Mouse (Mus musculus): ENCODE data around the gene Fam243. TPM values are rescaled to one million over a fixed set of nuclear protein-coding genes. Genes with fewer than 3 reads are reported as not detected.

Fam243 gene
- 0.10 TPM in 1 of 2 replicates, not detected in the other for polyA plus RNA-seq (2015; fragmentation: Nextera tagmentation; extraction: Ambion mirVana)

DNA sequence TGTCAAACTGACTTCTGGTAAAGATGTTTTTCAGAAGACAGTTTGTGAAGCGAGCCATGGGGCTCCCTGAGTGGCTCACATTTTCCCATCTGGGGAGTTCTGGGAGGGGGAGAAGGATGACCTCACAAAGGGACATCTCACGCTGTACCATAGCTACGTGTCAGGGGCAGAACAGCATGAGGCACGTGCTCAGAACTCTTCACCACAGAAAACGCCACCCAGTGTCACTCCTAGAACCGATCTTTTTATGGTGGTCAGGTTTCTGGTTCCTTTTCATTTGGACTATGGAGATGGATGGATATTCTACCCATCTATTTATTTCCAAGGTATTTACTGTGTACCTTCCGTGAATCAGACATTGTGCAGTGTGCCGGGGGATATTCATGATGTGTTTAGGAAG, at the start of gene Fam243:
Gene Fam243, minus strand, starts transcription at position 101 of the 400 bp plus-strand sequence.
- Histone ChIP-seq H3K9me3 (replicated peaks) (no peaks in the 10 kb centered on the region), H3K4me2 (no peak within 1 kb of the TSS), H3K27me3 (no peaks in the 10 kb centered on the region), H3K27ac (no peak within 1 kb of the TSS), H3K9ac (no peak within 1 kb of the TSS), H3K4me1 (peaks cover 11% of the 10 kb centered on the region), H3K36me3 (ENCODE audit: poor library complexity, severe bottlenecking) (no peaks in the 10 kb centered on the region), H3K4me3 (no peak within 1 kb of the TSS)
- WGBS, result 85% methylated on average over 8 of the region's 8 CpGs
- no peak for ATAC-seq

DNA sequence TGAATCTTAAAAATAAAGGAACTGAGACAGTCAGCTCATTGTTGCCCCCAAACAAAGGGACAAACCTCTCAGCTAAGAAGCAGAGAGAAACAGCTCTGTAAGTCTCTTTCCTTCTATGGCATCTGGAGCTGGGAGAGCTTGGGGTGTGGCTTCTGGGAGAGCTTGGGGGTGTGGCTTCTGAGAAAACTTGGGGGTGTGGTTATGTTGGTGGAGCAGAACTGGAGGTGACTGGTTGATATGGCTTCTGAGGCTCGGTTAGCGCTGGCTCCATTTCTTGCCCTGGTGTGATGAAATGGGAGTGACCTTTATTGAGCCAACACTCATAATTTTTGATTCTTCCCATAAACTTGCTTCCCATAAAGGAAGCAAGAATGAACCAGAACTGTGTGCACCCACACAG, 48.0 kb upstream of the Fam243 start:
- H3K9ac ChIP-seq, result no peak overlapping the region
- H3K9me3 ChIP-seq (replicated peaks), result no peaks in the 10 kb centered on the region
- H3K27ac ChIP-seq, result no peak overlapping the region
- no peak overlapping the region for H3K4me3 ChIP-seq
- H3K27me3 ChIP-seq, result no peaks in the 10 kb centered on the region
- no peak for ATAC-seq
- no peak overlapping the region for H3K4me2 ChIP-seq
- WGBS, result 53% methylated on average over 2 of the region's 2 CpGs
- peaks cover 14% of the 10 kb centered on the region for H3K4me1 ChIP-seq
- no peaks in the 10 kb centered on the region for H3K36me3 ChIP-seq (ENCODE audit: poor library complexity, severe bottlenecking)

DNA sequence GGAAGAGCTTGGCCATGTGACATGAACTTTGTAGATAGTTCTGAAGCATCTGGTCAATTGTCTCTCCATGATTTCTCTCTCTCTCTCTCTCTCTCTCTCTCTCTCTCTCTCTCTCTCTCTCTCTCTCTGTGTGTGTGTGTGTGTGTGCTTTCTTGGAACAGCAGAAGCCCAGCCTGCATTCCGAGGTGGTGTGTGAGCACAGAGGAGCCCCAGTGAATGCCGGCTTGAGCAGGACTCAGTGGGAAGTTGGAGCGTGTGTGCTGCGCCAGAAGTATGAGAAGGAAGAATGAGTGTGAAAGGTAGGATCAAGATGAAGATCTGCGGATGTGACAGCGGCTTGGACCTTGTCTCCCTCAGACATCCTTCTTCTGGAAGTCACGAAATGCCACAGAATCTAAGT, 44.2 kb upstream of the Fam243 start:
- 60% methylated on average over 7 of the region's 7 CpGs for WGBS
- Histone ChIP-seq H3K4me3 (no peak overlapping the region), H3K27me3 (no peaks in the 10 kb centered on the region), H3K27ac (no peak overlapping the region), H3K9me3 (replicated peaks) (no peaks in the 10 kb centered on the region), H3K36me3 (ENCODE audit: poor library complexity, severe bottlenecking) (no peaks in the 10 kb centered on the region), H3K4me2 (no peak overlapping the region), H3K4me1 (peaks cover 5% of the 10 kb centered on the region), H3K9ac (no peak overlapping the region)
- ATAC-seq, result no peak

DNA sequence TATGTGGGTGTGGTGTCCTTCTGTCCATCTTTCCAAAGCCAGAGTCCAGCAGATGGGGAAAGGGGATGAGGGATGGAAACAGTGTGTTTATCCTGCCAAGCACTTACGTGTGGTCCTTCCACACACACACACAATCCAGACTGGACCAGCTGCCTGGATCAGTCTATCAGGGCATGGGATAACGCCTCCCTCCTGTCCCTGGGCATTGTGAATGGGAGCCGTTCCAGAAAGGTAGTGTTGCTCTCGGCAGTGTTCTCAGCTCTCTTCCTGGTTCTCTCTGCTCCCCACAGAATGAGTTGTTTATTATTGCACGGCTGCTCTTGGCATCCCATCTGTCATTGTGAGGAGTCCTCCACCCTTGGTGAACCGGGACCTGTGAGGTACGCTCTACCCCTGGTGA, 39.5 kb upstream of the Fam243 start:
- no peak for ATAC-seq
- no peak overlapping the region for H3K4me2 ChIP-seq
- 79% methylated on average over 7 of the region's 7 CpGs for WGBS

DNA sequence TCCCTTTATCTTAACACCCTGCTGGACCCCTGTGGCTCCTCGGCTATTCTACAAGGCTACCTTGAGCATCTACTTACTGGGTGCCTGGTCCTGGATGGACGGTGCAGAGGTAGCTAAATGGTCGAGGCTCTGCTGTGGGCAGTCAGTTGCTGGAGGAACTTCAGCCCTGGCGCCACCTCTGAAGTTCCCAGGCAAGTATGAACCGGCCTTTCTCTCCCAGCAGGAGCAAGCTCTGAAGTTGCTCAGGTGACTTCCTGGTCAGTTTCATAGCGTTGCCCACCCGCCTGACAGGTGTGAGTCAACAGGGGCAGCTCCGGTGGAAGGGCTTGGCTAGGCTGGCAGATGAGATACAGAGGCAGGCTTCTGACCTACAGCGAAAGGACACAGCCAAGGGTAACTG, 38.0 kb upstream of the Fam243 start, which contains the start of gene Kcne1:
Gene Kcne1, minus strand, starts transcription at position 240 of the 400 bp plus-strand sequence.
- no peak for ATAC-seq
- Histone ChIP-seq H3K9ac (no peak within 1 kb of the TSS), H3K27ac (no peak within 1 kb of the TSS), H3K9me3 (replicated peaks) (no peaks in the 10 kb centered on the region), H3K4me1 (peaks cover 25% of the 10 kb centered on the region), H3K36me3 (ENCODE audit: poor library complexity, severe bottlenecking) (no peaks in the 10 kb centered on the region), H3K4me3 (no peak within 1 kb of the TSS), H3K4me2 (no peak within 1 kb of the TSS), H3K27me3 (no peaks in the 10 kb centered on the region)
- WGBS, result 60% methylated on average over 9 of the region's 9 CpGs

More for the DNA sequence above, 39.5 kb upstream of the Fam243 start:
- Histone ChIP-seq H3K27ac (no peak overlapping the region), H3K27me3 (no peaks in the 10 kb centered on the region), H3K9ac (no peak overlapping the region), H3K36me3 (ENCODE audit: poor library complexity, severe bottlenecking) (no peaks in the 10 kb centered on the region), H3K9me3 (replicated peaks) (no peaks in the 10 kb centered on the region), H3K4me1 (peaks cover 25% of the 10 kb centered on the region), H3K4me3 (no peak overlapping the region)

DNA sequence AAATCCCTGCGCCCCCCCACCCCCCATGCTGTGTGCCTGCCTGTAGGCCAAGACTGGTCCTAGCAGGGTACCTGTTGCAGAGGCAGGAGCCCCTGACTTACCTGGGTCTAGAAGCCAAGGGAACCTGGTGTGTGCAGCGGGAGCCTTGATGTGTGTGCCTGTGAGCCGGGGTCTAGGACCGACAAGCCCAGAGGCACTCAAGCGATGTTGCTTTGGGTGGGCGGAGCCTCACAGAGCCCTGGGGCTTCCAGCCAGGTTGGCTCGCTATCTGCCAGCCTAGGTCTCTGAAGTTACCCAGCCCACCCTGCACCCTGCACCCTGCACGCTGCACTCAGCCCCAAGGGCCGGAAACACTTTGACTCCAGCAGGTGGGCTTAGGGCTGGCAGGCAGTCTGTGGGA, 37.5 kb upstream of the Fam243 start:
- Histone ChIP-seq H3K9me3 (replicated peaks) (no peaks in the 10 kb centered on the region), H3K36me3 (ENCODE audit: poor library complexity, severe bottlenecking) (no peaks in the 10 kb centered on the region), H3K4me3 (no peak overlapping the region), H3K4me2 (no peak overlapping the region), H3K27me3 (no peaks in the 10 kb centered on the region), H3K27ac (no peak overlapping the region), H3K9ac (no peak overlapping the region), H3K4me1 (peaks cover 25% of the 10 kb centered on the region)
- 0 out of 2 replicates have a peak, but pooled peaks have one; percentile 33 for ATAC-seq
- WGBS, result 21% methylated on average over 9 of the region's 9 CpGs

DNA sequence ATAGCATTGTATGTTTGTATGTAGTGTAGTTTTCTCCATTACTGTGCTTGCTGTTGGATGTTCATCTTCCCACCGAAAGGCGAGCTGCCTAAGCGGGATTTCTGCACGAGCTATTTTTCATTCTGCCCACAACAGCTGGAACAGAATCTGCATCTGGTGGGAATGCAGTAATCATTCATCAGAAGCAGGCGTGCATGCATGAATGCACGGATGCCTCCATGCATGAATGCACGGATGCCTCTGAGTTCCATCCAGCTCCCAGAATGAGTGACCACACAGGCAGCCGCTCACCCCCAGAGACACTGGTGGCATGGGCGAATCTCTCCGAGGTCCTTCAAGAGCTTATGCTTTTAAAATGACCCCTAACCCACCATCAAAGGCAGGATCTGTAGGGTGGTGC, 36.3 kb upstream of the Fam243 start:
- H3K4me1 ChIP-seq, result peaks cover 25% of the 10 kb centered on the region
- ATAC-seq, result no peak

DNA sequence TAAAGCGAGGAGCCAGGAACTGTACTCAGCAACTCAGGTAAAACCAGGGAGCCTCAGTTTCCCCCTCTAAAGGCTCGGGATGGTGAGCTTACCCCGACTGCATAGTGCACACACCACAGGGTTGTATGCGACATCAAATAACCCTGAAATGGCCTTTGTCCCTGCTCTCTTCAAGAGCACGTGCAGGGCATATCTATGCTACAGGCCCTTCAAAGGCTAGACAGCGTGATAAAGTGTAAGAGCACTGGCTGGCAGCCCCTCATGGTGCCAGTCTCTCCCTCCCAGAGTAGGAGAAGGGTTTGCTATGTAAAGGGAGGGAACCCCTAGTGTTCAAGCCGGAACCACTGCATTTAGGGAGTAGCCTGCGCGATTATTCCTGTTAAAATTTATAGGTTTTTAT, 35.8 kb upstream of the Fam243 start:
- ATAC-seq, result no peak
- 69% methylated on average over 9 of the region's 9 CpGs for WGBS
- Histone ChIP-seq H3K27ac (no peak overlapping the region), H3K4me2 (no peak overlapping the region), H3K27me3 (no peaks in the 10 kb centered on the region), H3K4me1 (peaks cover 25% of the 10 kb centered on the region), H3K9me3 (replicated peaks) (no peaks in the 10 kb centered on the region), H3K9ac (no peak overlapping the region), H3K36me3 (ENCODE audit: poor library complexity, severe bottlenecking) (no peaks in the 10 kb centered on the region), H3K4me3 (no peak overlapping the region)

More for the DNA sequence above, 36.3 kb upstream of the Fam243 start:
- Histone ChIP-seq H3K36me3 (ENCODE audit: poor library complexity, severe bottlenecking) (no peaks in the 10 kb centered on the region), H3K9ac (no peak overlapping the region), H3K9me3 (replicated peaks) (no peaks in the 10 kb centered on the region), H3K4me2 (no peak overlapping the region), H3K27me3 (no peaks in the 10 kb centered on the region), H3K4me3 (no peak overlapping the region), H3K27ac (no peak overlapping the region)
- WGBS, result 27% methylated on average over 10 of the region's 10 CpGs

DNA sequence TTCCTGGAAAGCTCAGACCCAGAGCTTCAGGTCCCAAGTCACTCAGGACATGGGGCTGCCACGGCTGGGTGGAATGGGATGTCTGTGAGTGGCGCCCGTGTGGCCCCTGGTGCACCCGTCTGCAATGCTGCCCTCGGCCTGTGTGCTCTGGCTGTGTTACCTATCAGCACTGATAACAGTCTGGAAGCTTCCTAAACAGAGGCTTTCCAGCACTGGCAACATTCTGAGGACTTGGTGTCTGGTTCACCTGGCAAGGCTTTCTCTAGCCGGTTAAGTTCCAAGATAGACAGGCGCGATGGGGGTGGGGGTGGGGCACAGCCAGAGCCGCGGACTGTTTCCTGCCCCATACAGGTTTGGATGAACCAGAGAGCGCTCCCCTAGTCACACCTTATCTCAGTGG, 34.7 kb upstream of the Fam243 start:
- peaks cover 25% of the 10 kb centered on the region for H3K4me1 ChIP-seq
- H3K27me3 ChIP-seq, result no peaks in the 10 kb centered on the region
- no peak overlapping the region for H3K9ac ChIP-seq
- no peaks in the 10 kb centered on the region for H3K9me3 ChIP-seq (replicated peaks)
- H3K4me3 ChIP-seq, result no peak overlapping the region
- no peak for ATAC-seq
- no peak overlapping the region for H3K4me2 ChIP-seq
- H3K36me3 ChIP-seq (ENCODE audit: poor library complexity, severe bottlenecking), result no peaks in the 10 kb centered on the region
- no peak overlapping the region for H3K27ac ChIP-seq
- WGBS, result 72% methylated on average over 11 of the region's 11 CpGs

DNA sequence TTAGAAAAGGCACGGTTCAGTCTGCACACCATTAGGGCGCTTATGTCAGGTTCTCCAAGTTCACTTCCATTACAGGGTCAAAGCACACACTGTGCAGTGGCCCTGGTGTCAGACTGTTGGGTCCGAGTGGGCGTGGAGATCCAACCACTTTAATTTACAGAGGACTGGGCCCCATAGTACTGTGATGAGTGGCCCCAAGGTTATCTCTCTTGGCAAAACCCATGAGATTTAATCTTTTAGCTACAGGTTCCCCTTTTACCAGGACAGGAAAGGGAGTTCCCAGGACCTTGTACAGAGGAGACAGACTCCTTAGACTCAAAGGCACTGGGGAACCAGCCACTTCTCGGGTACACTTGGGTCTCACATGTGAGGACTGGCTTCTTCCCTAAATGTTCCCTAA, 34.1 kb upstream of the Fam243 start:
- Histone ChIP-seq H3K27me3 (no peaks in the 10 kb centered on the region), H3K4me3 (no peak overlapping the region), H3K27ac (no peak overlapping the region), H3K9me3 (replicated peaks) (no peaks in the 10 kb centered on the region), H3K9ac (no peak overlapping the region), H3K4me1 (peaks cover 25% of the 10 kb centered on the region), H3K36me3 (ENCODE audit: poor library complexity, severe bottlenecking) (no peaks in the 10 kb centered on the region), H3K4me2 (no peak overlapping the region)
- no peak for ATAC-seq
- 83% methylated on average over 5 of the region's 5 CpGs for WGBS

DNA sequence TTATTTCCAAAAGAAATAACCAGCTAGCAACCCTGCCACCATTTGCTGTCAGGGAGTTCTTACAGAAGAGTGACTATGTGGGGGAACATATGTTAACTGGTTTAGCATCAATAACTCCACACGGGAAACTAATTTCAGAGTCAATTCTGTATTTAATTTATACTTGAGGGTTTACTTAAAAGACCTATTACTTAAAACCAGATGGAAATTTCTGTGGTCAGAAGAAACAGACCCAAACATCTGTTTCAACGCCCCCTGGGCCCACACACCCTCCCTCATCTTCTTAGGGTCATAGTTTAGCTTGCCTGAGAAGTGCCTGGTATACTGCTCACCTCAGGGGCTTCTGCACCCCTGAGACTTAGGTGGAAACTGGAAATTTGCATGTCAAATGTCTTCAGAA, 32.7 kb upstream of the Fam243 start:
- no peaks in the 10 kb centered on the region for H3K27me3 ChIP-seq
- H3K4me3 ChIP-seq, result no peak overlapping the region
- H3K36me3 ChIP-seq (ENCODE audit: poor library complexity, severe bottlenecking), result no peaks in the 10 kb centered on the region
- H3K4me2 ChIP-seq, result no peak overlapping the region
- H3K9me3 ChIP-seq (replicated peaks), result no peaks in the 10 kb centered on the region
- no peak overlapping the region for H3K27ac ChIP-seq
- no peak for ATAC-seq
- H3K9ac ChIP-seq, result no peak overlapping the region
- 71% methylated on average over 2 of the region's 2 CpGs for WGBS
- peaks cover 21% of the 10 kb centered on the region for H3K4me1 ChIP-seq

DNA sequence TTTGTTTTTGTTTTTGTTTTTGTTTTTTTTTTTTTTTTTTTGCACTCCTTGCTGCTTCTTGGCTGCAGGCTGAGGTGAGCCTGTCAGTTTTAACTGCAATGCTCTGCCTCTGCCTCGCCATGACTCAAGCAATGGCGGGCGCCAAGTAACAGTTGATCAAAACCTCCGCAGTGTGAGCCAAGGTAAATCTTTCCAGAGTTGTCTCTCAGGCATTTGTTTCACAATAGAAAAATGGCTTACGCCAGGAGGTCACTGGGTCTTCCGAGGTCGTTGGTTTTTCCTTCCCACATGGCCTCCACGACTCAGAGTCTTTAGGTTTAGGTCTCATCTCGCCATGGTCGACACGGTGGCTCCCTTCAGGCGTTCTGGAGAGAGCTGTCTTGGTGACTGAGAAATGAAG, 32.1 kb upstream of the Fam243 start:
- ATAC-seq, result no peak
- 88% methylated on average over 12 of the region's 12 CpGs for WGBS

DNA sequence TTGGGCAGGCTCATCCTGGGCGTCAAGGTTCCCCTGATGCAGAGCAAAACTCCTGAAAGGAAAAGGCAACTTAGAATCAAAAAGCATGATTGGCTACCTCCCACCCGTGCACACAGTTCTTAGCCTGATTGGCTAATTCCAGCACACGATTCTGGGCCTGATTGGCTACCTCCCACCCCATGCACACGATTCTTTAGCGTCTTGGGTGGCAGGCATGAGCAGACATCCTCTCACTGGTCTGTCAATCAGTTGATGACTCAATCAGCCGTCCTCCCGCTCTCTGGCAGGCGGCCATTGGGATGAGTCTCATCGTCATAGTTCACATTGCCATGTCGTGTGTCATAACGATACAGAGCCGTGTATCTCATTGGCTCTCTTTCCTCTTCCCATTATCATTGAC, 27.7 kb upstream of the Fam243 start:
- peaks cover 4% of the 10 kb centered on the region for H3K4me1 ChIP-seq
- H3K9ac ChIP-seq, result no peak overlapping the region
- no peaks in the 10 kb centered on the region for H3K27me3 ChIP-seq
- no peak overlapping the region for H3K27ac ChIP-seq
- no peak overlapping the region for H3K4me3 ChIP-seq
- WGBS, result 86% methylated on average over 12 of the region's 12 CpGs
- no peak overlapping the region for H3K4me2 ChIP-seq
- H3K36me3 ChIP-seq (ENCODE audit: poor library complexity, severe bottlenecking), result no peaks in the 10 kb centered on the region
- H3K9me3 ChIP-seq (replicated peaks), result no peaks in the 10 kb centered on the region
- ATAC-seq, result no peak

More for the DNA sequence above, 32.1 kb upstream of the Fam243 start:
- Histone ChIP-seq H3K36me3 (ENCODE audit: poor library complexity, severe bottlenecking) (no peaks in the 10 kb centered on the region), H3K27ac (no peak overlapping the region), H3K4me1 (peaks cover 17% of the 10 kb centered on the region), H3K4me3 (no peak overlapping the region), H3K9me3 (replicated peaks) (no peaks in the 10 kb centered on the region), H3K9ac (no peak overlapping the region), H3K27me3 (no peaks in the 10 kb centered on the region), H3K4me2 (no peak overlapping the region)

Data from forebrain, embryonic 13.5 days (tissue).